Mouse (Mus musculus): Measurements from ENCODE around the gene Pdik1l.

DNA sequence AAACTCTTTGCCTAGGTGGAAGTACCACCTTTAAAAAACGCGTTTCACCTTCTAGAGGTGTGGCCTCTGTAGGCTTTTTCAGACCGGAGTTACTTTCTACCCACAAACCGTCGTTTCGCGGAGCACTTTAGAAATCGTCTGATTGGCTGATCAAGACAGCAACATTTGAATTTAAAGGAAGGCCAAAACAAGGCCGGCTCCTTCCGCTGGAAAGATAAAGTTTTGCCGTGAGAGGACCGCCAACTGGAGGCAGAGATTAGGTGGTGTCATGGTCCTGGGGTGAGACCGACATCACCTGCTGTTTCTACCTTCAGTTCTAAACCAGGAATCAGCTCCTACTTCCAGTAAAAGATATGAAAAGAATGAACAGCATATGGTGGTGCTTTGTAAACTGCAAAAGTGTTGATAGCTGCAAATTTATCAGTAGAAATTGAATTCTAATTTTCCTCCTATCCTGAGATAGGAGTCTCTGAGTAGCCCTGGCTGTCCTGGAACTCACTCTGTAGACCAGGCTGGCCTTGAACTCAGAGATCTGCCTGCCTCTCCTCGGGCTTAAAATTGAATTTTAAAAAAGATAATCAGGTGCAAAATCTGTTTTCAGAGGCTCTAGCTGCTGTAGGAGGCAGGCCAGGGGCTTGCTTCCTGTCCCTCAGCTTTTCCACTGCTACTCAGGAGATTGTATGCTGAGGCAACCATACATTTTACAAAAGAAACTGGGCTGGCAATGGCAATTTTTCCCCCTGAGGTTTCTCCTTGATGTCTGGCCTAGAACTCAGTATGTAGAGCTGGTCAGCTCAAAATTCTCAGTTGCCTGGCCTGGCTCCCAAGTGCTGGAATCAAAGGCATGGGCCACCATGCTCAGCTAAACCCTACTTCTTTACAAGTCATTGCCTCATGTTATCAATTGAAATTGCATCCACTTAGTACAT, 14.0 kb downstream of the Pdik1l start:
- TF ChIP-seq CTCF (IDR thresholded peaks at IDR 0.05; ENCODE audit: extremely low read depth, insufficient read depth, low read length) (no peak), POLR2A (IDR thresholded peaks at IDR 0.05; ENCODE audit: extremely low read depth, insufficient read depth, low read length) (no peak)

All from cortical plate, adult 2 months (tissue).